In genomic region chr8:85977588-85978077, GRCm38 (mm10) we compare ENCODE assay signal across 17 mouse cellular contexts.
DNase-seq lines count a peak whose midpoint lies in the region; ATAC-seq and TF ChIP-seq lines count a peak whose summit lies in the region.
"Had no signal": no experiment of that assay in that cellular context is flagged by ENCODE, and none has a peak within 500 bp of the region (broad histone marks: within the 10 kb centered on the region; RNA-seq: fewer than 3 reads in every experiment).

No protein-coding gene starts in this region.

- no peaks in the 10 kb centered on the region for H3K27me3 ChIP-seq in kidney, embryonic 14.5 days (ENCODE audit: control insufficient read depth, insufficient read depth, low read length)
- H3K27me3 ChIP-seq: embryonic facial prominence, embryonic 15.5 days; heart, embryonic 15.5 days; neural tube, embryonic 12.5 days; stomach, embryonic 15.5 days had no signal

- 97% methylated on average over 4 of the region's 4 CpGs for WGBS in kidney, embryonic 14.5 days
- 87% methylated on average over 4 of the region's 4 CpGs for WGBS in bone marrow, adult 2 months

- no peaks in the 10 kb centered on the region for H3K4me1 ChIP-seq in kidney, embryonic 14.5 days (ENCODE audit: control insufficient read depth, insufficient read depth, low read length)
- no peaks in the 10 kb centered on the region for H3K4me1 ChIP-seq in bone marrow, adult 2 months (ENCODE audit: control insufficient read depth, insufficient read depth, low read length)
- H3K4me1 ChIP-seq: embryonic facial prominence, embryonic 15.5 days; heart, embryonic 15.5 days; limb, embryonic 10.5 days; neural tube, embryonic 12.5 days; stomach, embryonic 15.5 days had no signal

- TF ChIP-seq POLR2A in bone marrow, adult 2 months (IDR thresholded peaks at IDR 0.05; ENCODE audit: borderline replicate concordance, control insufficient read depth, low read depth, low read length): no peak

- 0 out of 2 replicates have a peak, but pooled peaks cover 3% of the 10 kb centered on the region for H3K36me3 ChIP-seq in kidney, embryonic 14.5 days (ENCODE audit: control insufficient read depth, insufficient read depth, low read length)

- no peak overlapping the region for H3K4me2 ChIP-seq in kidney, embryonic 14.5 days (replicated peaks; ENCODE audit: low read depth, low read length)
- H3K4me2 ChIP-seq: embryonic facial prominence, embryonic 15.5 days; heart, embryonic 15.5 days; neural tube, embryonic 12.5 days; stomach, embryonic 15.5 days had no signal

- TF ChIP-seq CTCF in bone marrow, adult 2 months (IDR thresholded peaks at IDR 0.05; ENCODE audit: control insufficient read depth, insufficient read depth, low read length): peak; percentile 20; the same call in 1 of the 2 replicates

- H3K9ac ChIP-seq in kidney, embryonic 14.5 days (ENCODE audit: low read depth, low read length): no peak overlapping the region
- H3K9ac ChIP-seq: embryonic facial prominence, embryonic 15.5 days; heart, embryonic 15.5 days; neural tube, embryonic 12.5 days; stomach, embryonic 15.5 days had no signal

- peak; percentile 9 for DNase-seq in kidney, adult 9 months
- peak; percentile 14 for DNase-seq in thymus, postnatal 14 days
- no peak for DNase-seq in thymus, postnatal 0 days (ENCODE audit: low spot score)
- peak; percentile 24 for DNase-seq in thymus, postnatal 4 days
- DNase-seq in frontal cortex, postnatal 36 days (ENCODE audit: low spot score in 2 of 2): no peak
- no peak for DNase-seq in cerebellum, adult 11 months
- DNase-seq: adrenal gland, postnatal 10 days; cerebellum, adult 9-10 months; kidney, adult 11 months; lung, adult 2 months had no signal

- H3K9me3 ChIP-seq in kidney, embryonic 14.5 days (ENCODE audit: control insufficient read depth, low read length): 0 out of 2 replicates have a peak, but pooled peaks cover 2% of the 10 kb centered on the region
- H3K9me3 ChIP-seq: embryonic facial prominence, embryonic 15.5 days; heart, embryonic 15.5 days; limb, embryonic 10.5 days; neural tube, embryonic 12.5 days; stomach, embryonic 15.5 days had no signal

- no peak overlapping the region for H3K4me3 ChIP-seq in kidney, embryonic 14.5 days (ENCODE audit: low read length)
- H3K4me3 ChIP-seq in bone marrow, adult 2 months (replicated peaks; ENCODE audit: control insufficient read depth, low read depth, low read length): no peak overlapping the region
- H3K4me3 ChIP-seq: embryonic facial prominence, embryonic 15.5 days; heart, embryonic 15.5 days; limb, embryonic 10.5 days; neural tube, embryonic 12.5 days; stomach, embryonic 15.5 days had no signal

- no peak overlapping the region for H3K27ac ChIP-seq in kidney, embryonic 14.5 days (ENCODE audit: low read depth, low read length)
- no peak overlapping the region for H3K27ac ChIP-seq in bone marrow, adult 2 months (ENCODE audit: control insufficient read depth, insufficient read depth, low read depth, low read length, poor library complexity)
- H3K27ac ChIP-seq: embryonic facial prominence, embryonic 15.5 days; heart, embryonic 15.5 days; limb, embryonic 10.5 days; neural tube, embryonic 12.5 days; stomach, embryonic 15.5 days had no signal

- ATAC-seq in kidney, embryonic 14.5 days (ENCODE audit: low FRiP score, low TSS enrichment): no peak

Comparison
In these comparisons a context has a peak if more than half of its experiments do, and no peak if none do; other contexts are left out.
1. DNase-seq: peak in kidney, adult 9 months (single experiment), thymus, postnatal 14 days (single experiment) and thymus, postnatal 4 days (single experiment); none in thymus, postnatal 0 days (single experiment), frontal cortex, postnatal 36 days (0 of 2) and cerebellum, adult 11 months (single experiment).